Mouse (Mus musculus) frontal cortex, postnatal 36 days (tissue): ENCODE data around the gene Ccdc148.

ENCODE experiments used
- DNase-seq, 2 experiments: peaks; one replicate each; pipeline ENCODE4 v3.0.0; 2022; ENCODE audit warnings: low spot score in 2 of 2

Gene Ccdc148

GRCm38 (mm10) chr2:58925551-58925950 lies 234.9 kb downstream of the Ccdc148 start:
- DNase-seq = peak; percentile 12 to 52

- no peak for DNase-seq
These were observed 242.1 kb downstream of the Ccdc148 start for GRCm38 (mm10) chr2:58918351-58918750.

- DNase-seq = no peak
These were observed 248.1 kb downstream of the Ccdc148 start for GRCm38 (mm10) chr2:58912339-58912738.

GRCm38 (mm10) chr2:58906814-58907516 lies 253.5 kb downstream of the Ccdc148 start:
- DNase-seq = no peak

GRCm38 (mm10) chr2:58905057-58905456 lies 255.4 kb downstream of the Ccdc148 start:
- no peak for DNase-seq

- peak; percentile 14 to 17 for DNase-seq
These were observed 280.6 kb downstream of the Ccdc148 start for GRCm38 (mm10) chr2:58879876-58880275.

GRCm38 (mm10) chr2:58859134-58859533 lies 301.3 kb downstream of the Ccdc148 start, which contains the start of gene Gm11099:
TSS of gene Gm11099 (plus strand) at chr2:58859434.
- DNase-seq = no peak

GRCm38 (mm10) chr2:58844499-58844898 lies 316.0 kb downstream of the Ccdc148 start:
- no peak for DNase-seq

GRCm38 (mm10) chr2:58842443-58842842 lies 318.0 kb downstream of the Ccdc148 start:
- DNase-seq = no peak

- no peak for DNase-seq
These were observed 319.5 kb downstream of the Ccdc148 start for GRCm38 (mm10) chr2:58841021-58841420.

- no peak for DNase-seq
These were observed 328.1 kb downstream of the Ccdc148 start for GRCm38 (mm10) chr2:58832253-58832980.

GRCm38 (mm10) chr2:58829981-58830742 lies 330.3 kb downstream of the Ccdc148 start:
- DNase-seq = no peak

- no peak for DNase-seq
These were observed 331.4 kb downstream of the Ccdc148 start for GRCm38 (mm10) chr2:58828910-58829600.

GRCm38 (mm10) chr2:58812941-58813340 lies 347.5 kb downstream of the Ccdc148 start:
- DNase-seq = no peak

GRCm38 (mm10) chr2:58799623-58800022 lies 360.9 kb downstream of the Ccdc148 start:
- DNase-seq = no peak

GRCm38 (mm10) chr2:58799126-58799525 lies 361.4 kb downstream of the Ccdc148 start:
- peak in 1 of 2 experiments; percentile 16 for DNase-seq

GRCm38 (mm10) chr2:58797506-58797905 lies 363.0 kb downstream of the Ccdc148 start:
- no peak for DNase-seq

GRCm38 (mm10) chr2:58795432-58795831 lies 365.1 kb downstream of the Ccdc148 start:
- no peak for DNase-seq

- DNase-seq = no peak
These were observed 366.0 kb downstream of the Ccdc148 start for GRCm38 (mm10) chr2:58794489-58794888.

GRCm38 (mm10) chr2:58790361-58790760 lies 370.1 kb downstream of the Ccdc148 start:
- DNase-seq = no peak

- DNase-seq = no peak
These were observed 370.5 kb downstream of the Ccdc148 start for GRCm38 (mm10) chr2:58789934-58790333.

GRCm38 (mm10) chr2:58787360-58787759 lies 373.1 kb downstream of the Ccdc148 start:
- DNase-seq = no peak
